Mouse (Mus musculus): ENCODE data around the gene Ngly1.
A peak's percentile ranks its signal among the peaks of the same experiment; 100 is the strongest.

Gene Ngly1

DNA sequence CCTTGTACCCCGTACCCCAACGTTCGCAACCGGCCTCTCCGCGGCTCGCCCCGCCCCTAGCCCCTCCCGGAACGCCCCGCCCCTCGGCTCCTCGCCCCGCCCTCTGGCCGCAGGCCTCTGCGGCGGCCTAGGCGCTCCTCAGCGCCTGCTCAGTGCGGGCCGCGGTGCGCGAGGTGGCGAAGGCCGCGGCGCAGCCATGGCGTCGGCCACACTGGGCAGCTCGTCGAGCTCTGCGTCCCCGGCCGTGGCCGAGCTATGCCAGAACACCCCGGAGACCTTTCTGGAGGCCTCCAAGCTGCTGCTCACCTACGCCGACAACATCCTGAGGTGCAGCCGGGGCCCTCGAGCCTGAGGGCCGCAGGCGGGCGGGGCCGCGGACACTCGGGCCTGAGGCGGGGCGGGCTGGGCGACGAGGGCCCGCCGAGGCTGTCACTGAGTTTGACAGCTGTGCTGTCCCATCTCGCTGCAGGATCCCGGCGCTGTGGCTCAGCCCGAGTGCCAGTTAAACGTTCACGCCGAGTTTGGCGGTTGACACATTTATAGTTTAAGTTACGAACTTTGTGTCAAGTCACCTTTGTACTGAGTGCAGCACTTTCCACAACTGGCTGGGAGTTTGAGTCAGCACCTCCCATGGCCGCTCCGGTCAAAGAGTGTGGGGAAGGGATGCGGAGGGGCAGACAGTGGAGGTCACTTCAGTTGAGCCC is at the start of gene Ngly1, which contains the start of gene Oxsm:
Gene Ngly1 (plus strand): TSS at position 110 of the 704 bp plus-strand sequence.
Gene Oxsm (minus strand): TSS at position 638 of the 704 bp plus-strand sequence.
- peak; percentile 91 to 95 for DNase-seq

- DNase-seq = peak in 1 of 2 experiments; percentile 12
Observed at GRCm38 (mm10) chr14:16200220-16200912, 48.7 kb upstream of the Ngly1 start.

DNA sequence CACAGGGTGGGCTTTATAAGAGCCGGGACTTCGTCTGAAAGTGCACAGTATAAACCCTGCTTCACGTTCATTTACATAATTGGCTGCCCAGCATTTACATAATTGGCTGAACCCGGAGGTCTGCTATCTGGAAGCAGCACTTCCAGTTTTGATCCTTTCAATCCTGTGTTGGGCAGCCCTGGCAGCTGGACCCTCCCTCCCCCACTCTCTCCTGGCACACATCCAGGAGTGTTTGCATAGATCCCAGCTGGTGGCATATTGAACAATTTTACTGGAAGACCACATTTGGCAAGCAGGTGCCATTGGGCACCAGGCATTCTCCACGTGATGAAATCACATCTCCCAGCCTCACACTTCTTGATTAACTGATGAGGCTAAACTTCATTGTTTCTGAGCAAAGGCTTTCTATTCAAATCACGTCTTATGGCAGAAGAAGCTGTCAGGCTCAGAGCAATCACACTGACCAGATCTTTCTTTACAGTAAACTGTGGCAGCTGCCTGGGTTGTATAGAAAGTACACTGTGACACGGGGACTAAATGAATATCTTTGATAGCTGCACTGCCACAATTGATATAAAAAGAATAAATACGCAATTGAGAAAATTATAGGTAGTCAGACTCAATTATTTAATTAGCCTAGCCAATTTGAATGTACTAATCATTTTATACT is 48.0 kb upstream of the Ngly1 start:
- peak; percentile 74 to 77 for DNase-seq

DNA sequence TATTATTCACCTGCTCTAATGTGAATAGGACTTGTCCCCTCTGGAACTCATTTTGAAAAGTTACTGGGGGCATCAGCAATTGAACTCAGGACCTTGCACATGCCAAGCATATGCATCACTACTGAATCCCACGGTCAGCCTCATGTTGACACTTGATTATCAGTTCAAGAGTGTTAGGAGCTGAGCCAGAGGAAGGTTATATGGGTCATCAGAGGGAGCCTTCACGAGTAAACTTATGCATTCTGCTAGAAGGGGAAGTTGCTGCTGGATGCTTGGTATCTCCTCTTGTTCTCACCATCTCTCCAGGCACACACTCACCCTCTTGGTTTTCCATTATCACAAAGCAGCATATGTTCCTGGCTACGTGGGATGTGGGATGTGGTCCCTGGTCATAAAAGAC is 47.4 kb upstream of the Ngly1 start:
- no peak for DNase-seq

DNA sequence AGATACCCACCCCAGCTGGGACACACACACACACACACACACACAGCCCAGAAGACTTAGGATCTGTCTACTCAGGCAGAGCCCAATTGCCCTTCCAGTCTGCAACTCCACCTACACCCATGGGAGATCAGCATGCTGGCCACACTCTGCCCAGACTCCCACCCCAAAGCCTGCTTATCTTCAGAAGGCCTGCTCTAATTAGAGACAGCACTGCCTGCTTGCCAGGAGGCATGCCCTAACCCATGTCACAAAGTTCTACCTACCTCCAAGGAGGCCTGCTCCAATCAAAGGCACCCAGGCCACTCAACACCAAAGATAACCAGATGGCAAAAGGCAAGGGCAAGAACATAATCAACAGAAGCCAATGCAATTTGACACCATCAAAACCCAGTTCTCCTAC is 41.4 kb upstream of the Ngly1 start:
- DNase-seq = no peak

- DNase-seq = peak in 1 of 2 experiments; percentile 43
Observed at GRCm38 (mm10) chr14:16219015-16219414, 30.1 kb upstream of the Ngly1 start.

- DNase-seq = no peak
Observed at GRCm38 (mm10) chr14:16229395-16229794, 19.7 kb upstream of the Ngly1 start.

DNA sequence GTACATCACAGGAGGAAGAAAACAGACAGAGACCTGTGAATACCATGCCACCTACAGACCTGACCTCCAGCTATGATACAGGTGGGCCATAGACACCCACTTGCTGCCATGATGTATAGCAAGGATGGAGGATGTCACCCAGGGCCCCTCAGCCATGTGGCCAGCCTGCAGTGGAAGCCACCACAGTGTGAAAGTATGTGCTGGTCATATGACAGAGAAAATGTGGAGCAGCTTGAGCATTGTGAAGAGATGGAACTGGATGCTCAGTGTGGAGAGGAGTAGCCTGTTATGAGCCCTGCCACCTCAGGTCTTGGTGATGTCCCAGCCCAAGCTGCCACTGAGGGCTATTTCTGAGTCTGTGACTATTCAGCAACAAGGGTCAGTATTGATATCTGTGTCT is 18.5 kb upstream of the Ngly1 start:
- no peak for DNase-seq

DNA sequence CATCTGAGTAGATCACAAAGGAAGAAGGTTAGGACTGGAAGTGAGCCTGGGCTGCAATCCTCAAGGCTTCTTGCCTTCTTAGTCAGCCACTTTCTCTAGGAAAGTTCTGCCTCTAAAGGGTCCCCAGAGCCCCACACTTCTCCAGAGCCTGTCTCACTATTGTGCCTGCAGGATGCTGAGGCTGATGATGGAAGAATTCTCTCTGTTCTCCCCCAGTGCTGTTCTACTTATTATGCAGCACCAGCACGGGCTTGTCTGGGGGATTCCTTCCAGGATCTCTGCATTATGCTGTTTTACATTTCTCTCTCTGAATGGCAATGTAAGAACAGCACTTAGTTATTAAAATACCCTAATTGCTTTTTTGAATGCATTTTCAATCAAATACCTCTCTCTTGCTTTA is 15.6 kb upstream of the Ngly1 start:
- DNase-seq = no peak

DNA sequence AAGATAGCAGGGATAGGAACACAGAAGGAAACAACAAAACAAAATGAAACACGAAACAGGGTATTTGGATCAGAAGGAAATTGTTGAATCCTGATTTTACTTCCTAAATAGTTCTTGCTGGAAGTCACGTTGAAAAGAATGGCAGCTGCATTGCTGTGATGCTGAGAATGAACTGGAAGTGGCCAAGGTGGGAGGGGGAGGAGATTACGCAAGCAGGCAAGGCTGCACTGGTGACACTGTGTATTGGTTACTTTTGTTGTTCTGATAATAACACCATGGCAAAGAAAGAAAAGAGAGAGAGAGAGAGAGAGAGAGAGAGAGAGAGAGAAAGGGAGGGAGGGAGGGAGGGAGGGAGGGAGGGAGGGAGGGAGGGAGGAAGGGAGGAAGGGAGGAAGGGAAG is 12.6 kb upstream of the Ngly1 start:
- no peak for DNase-seq

DNA sequence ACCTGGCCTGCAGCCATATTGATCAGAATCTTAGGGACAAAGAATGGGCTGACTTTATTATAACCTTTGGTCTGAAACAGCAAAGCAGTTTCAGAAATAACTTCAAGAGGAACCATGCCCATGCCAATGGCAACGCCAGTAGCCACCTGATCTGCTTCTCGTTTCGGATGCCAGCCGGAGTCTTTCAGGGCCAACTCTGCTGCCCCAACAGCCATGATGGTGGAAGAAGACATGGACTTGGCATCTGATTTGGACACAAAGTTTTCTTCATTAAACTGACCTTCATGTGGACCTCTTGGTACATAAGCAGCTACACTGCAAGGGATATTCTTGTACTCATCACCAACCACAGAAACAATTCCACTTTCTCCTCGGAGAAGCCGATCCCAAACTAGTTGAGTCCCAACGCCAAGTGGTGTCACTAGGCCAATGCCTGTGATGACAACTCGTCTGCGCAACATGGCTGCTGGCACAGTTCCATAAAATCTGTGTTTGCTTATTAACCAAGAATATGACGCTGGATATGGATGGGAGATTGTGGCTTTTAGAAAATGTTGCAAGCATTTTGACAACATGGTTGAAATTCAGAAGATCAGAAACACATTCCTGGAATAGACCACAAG is 6.8 kb upstream of the Ngly1 start:
- peak in 1 of 2 experiments; percentile 43 for DNase-seq

- peak; percentile 94 to 95 for DNase-seq
Observed at GRCm38 (mm10) chr14:16242947-16243602, 6.0 kb upstream of the Ngly1 start.

GRCm38 (mm10) chr14:16243603-16244209 is 5.4 kb upstream of the Ngly1 start:
- peak; percentile 22 to 39 for DNase-seq

- DNase-seq = no peak
Observed at GRCm38 (mm10) chr14:16244370-16244769, 4.7 kb upstream of the Ngly1 start.

- no peak for DNase-seq
Observed at GRCm38 (mm10) chr14:16245127-16245526, 4.0 kb upstream of the Ngly1 start.

DNA sequence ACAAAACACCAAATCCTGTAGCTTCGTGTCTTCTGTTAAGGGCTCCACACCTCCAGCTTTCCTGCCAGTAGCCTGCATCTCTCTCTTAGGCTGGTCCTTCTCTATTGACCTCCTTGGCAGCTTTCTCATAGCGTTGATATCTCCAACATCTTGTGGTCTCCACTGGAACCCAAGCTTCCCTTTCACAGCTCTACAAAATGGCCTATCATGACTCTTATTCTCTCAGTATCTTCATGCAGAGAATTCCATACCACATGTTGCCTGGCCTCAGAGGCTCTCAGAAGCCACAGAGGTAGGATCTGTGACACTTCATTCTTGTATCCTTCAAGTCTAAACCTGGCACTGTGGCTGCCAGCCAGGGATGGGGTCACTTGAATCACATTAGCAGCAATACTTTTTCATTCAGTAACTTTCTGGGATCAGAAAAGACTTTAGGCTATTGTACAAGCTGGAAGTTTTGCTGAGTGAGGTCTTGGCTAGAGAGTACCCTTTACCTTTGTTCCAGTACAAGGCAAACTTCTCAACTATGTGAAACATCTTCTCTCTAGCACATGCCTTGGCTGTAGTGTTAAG is 2.7 kb upstream of the Ngly1 start:
- DNase-seq = no peak

- no peak for DNase-seq
Observed at GRCm38 (mm10) chr14:16248135-16248534, 945 bp upstream of the Ngly1 start.

- no peak for DNase-seq
Observed at GRCm38 (mm10) chr14:16248603-16249157, 400 bp upstream of the Ngly1 start.

DNA sequence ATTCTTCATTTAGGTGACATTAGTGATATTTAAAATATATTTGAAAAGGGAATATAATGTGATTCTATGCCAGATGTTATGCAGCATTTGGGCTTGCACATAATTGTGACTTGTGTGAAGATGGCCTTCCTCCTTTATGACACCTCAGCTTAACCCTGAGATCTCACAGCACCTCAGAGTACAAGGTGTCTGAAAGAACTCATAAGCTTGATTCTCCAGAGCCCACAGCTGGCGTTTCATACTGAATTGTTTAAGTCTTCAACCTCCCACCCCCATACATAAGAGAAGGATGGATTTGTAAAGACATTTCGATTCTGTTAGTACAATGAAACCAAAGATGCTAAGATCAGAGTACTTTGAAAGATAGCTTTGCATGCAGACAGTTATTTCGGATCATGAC is 1.0 kb downstream of the Ngly1 start:
- DNase-seq = no peak

- DNase-seq = no peak
Observed at GRCm38 (mm10) chr14:16255745-16256144, 6.7 kb downstream of the Ngly1 start.

DNA sequence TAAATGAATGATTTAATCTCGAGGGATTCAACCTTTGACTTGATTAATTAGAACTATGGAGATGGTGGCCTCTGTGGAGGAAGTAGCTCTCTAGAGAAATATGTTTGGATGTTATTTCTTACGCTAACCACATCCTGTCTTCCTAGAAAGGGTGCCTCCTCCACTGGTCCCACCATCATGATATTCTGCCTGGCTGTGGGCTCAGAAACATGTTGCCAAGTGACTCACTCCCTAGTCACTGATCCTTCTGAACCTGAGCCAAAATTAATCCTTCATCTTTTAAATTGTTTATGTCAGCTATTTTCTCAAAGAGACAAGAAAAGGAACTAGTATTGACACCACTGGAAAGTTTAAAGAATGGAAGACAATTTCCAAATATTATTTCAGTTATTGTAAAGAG is 7.1 kb downstream of the Ngly1 start:
- DNase-seq = no peak

- peak; percentile 77 to 83 for DNase-seq
Observed at GRCm38 (mm10) chr14:16260541-16260940, 11.5 kb downstream of the Ngly1 start.
